Mouse (Mus musculus) kidney, postnatal 0 days (tissue): ENCODE measurements around the gene Olfr374. TPM values are rescaled to one million over a fixed set of nuclear protein-coding genes. Genes with fewer than 3 reads are reported as not detected.
A peak's percentile ranks its signal among the peaks of the same experiment; 100 is the strongest.

ENCODE experiments used
- ATAC-seq: fragments of 200-750 bp; cut with Nextera tagmentation; replicated peaks from 2 replicates; pipeline ENCODE4 v1.8.0; 2017; ENCODE audit warnings: low read depth, moderate number of reproducible peaks, moderate TSS enrichment, moderate library complexity; ENCODE audit not compliant: low FRiP score
- DNase-seq: peaks from one replicate; pipeline ENCODE4 v3.0.0-alpha.2; 2016; ENCODE audit warnings: low spot score
- H3K27ac ChIP-seq: fragments of 300-500 bp; sonication (generic); 2 replicates; pipeline ENCODE4 v1.5.1; 2014; ENCODE audit warnings: mild to moderate bottlenecking
- H3K27me3 ChIP-seq: fragments of 300-500 bp; sonication (generic); 2 replicates; pipeline ENCODE4 v1.6.1; 2014; ENCODE audit warnings: low read length, mixed read lengths; ENCODE audit not compliant: insufficient read depth
- H3K36me3 ChIP-seq: fragments of 300-500 bp; sonication (generic); 2 replicates; pipeline ENCODE4 v1.6.1; 2014; ENCODE audit warnings: low read length, mixed read lengths; ENCODE audit not compliant: insufficient read depth
- H3K4me1 ChIP-seq: fragments of 300-500 bp; sonication (generic); replicated peaks from 2 replicates; pipeline ENCODE4 v1.6.1; 2014; ENCODE audit warnings: antibody characterized with exemption, low read length, mixed read lengths; ENCODE audit not compliant: insufficient read depth
- H3K4me2 ChIP-seq: fragments of 300-500 bp; sonication (generic); 2 replicates; pipeline ENCODE4 v1.6.1; 2014; ENCODE audit warnings: mild to moderate bottlenecking, low read length, moderate library complexity, mixed read lengths
- H3K4me3 ChIP-seq: fragments of 300-500 bp; sonication (generic); replicated peaks from 2 replicates; pipeline ENCODE4 v1.5.1; 2014; ENCODE audit warnings: low read depth, low read length
- H3K9ac ChIP-seq: fragments of 300-500 bp; sonication (generic); 2 replicates; pipeline ENCODE4 v1.6.1; 2014; ENCODE audit warnings: low read depth, low read length
- H3K9me3 ChIP-seq: fragments of 300-500 bp; sonication (generic); replicated peaks from 2 replicates; pipeline ENCODE4 v1.6.1; 2016; ENCODE audit warnings: low read length, inconsistent platforms, mixed read lengths
- CTCF ChIP-seq: IDR thresholded peaks from 2 replicates; pipeline ENCODE4 v1.5.1; 2016; ENCODE audit warnings: antibody characterized with exemption, low read depth, mild to moderate bottlenecking, moderate library complexity
- WGBS: fragments of 180-500 bp; shearing (Covaris S2); extraction: QIAGEN DNeasy Blood & Tissue Kit; methylation state at CpG from one replicate; pipeline ENCODE4 v1.1.7; 2014; 5-methylcytosine and 5-hydroxymethylcytosine counted together
- polyA plus RNA-seq: library from polyadenylated mRNA; unstranded; fragments of >200 nt; fragmentation: Nextera tagmentation; extraction: Ambion mirVana; gene quantifications from 2 replicates; pipeline ENCODE4 v1.2.1, GENCODE M21; 2015

Gene Olfr374
- polyA plus RNA-seq, 1 experiment from 2014 or later, result not detected

- under 1% methylated on average over 47 of the region's 49 CpGs for WGBS
- Histone ChIP-seq H3K27ac (peak within 1 kb of the TSS; percentile 98), H3K4me3 (peak within 1 kb of the TSS; percentile 93), H3K4me2 (peak within 1 kb of the TSS; percentile 79), H3K36me3 (peaks cover 17% of the 10 kb centered on the region; the same call in 1 of the 2 replicates), H3K9ac (peak within 1 kb of the TSS; percentile 95), H3K27me3 (no peaks in the 10 kb centered on the region), H3K9me3 (no peaks in the 10 kb centered on the region), H3K4me1 (peaks cover 12% of the 10 kb centered on the region)
- DNase-seq, result peak; percentile 83
- no peak for TF ChIP-seq CTCF
- ATAC-seq, result peak; percentile 88
These were observed 28.1 kb downstream of the Olfr374 start, which contains the start of gene Tpm4 for GRCm38 (mm10) chr8:72134756-72135445. Gene Tpm4 (plus strand): TSS chr8:72134975.

- peak; percentile 45 for ATAC-seq
- H3K4me3 ChIP-seq, result peak overlapping the region; percentile 93
These were observed 28.8 kb downstream of the Olfr374 start for GRCm38 (mm10) chr8:72135446-72136301.

GRCm38 (mm10) chr8:72136302-72136978 is 29.6 kb downstream of the Olfr374 start:
- Histone ChIP-seq H3K4me2 (peak overlapping the region; percentile 79), H3K9ac (peak overlapping the region; percentile 95), H3K27ac (peak overlapping the region; percentile 98), H3K9me3 (no peaks in the 10 kb centered on the region), H3K27me3 (no peaks in the 10 kb centered on the region), H3K36me3 (peaks cover 29% of the 10 kb centered on the region; the same call in 1 of the 2 replicates), H3K4me3 (peak overlapping the region; percentile 93), H3K4me1 (peaks cover 12% of the 10 kb centered on the region)
- WGBS, result 2% methylated on average over 18 of the region's 18 CpGs
- no peak for TF ChIP-seq CTCF
- DNase-seq (peak; percentile 97), ATAC-seq (peak; percentile 51)

More at GRCm38 (mm10) chr8:72135446-72136301, 28.8 kb downstream of the Olfr374 start:
- peak; percentile 66 for DNase-seq
- no peaks in the 10 kb centered on the region for H3K27me3 ChIP-seq
- peak overlapping the region; percentile 95 for H3K9ac ChIP-seq
- H3K27ac ChIP-seq, result peak overlapping the region; percentile 98
- peaks cover 24% of the 10 kb centered on the region; the same call in 1 of the 2 replicates for H3K36me3 ChIP-seq
- H3K9me3 ChIP-seq, result no peaks in the 10 kb centered on the region
- TF ChIP-seq CTCF, result peak; percentile 47; the same call in 1 of the 2 replicates
- under 1% methylated on average over 62 of the region's 62 CpGs for WGBS
- peak overlapping the region; percentile 79 for H3K4me2 ChIP-seq
- H3K4me1 ChIP-seq, result peaks cover 12% of the 10 kb centered on the region

- Histone ChIP-seq H3K27me3 (no peaks in the 10 kb centered on the region), H3K9ac (no peak overlapping the region), H3K4me3 (0 out of 2 replicates have a peak overlapping the region, but pooled peaks have one; percentile 93), H3K4me1 (peaks cover 12% of the 10 kb centered on the region), H3K27ac (no peak overlapping the region), H3K4me2 (peak overlapping the region; percentile 79), H3K36me3 (peaks cover 39% of the 10 kb centered on the region; the same call in 1 of the 2 replicates), H3K9me3 (no peaks in the 10 kb centered on the region)
- no peak for DNase-seq
- TF ChIP-seq CTCF, result no peak
- 63% methylated on average over 2 of the region's 2 CpGs for WGBS
- ATAC-seq, result no peak
These were observed 30.6 kb downstream of the Olfr374 start for GRCm38 (mm10) chr8:72137431-72137830.

- no peak for ATAC-seq
- Histone ChIP-seq H3K4me3 (no peak overlapping the region), H3K27me3 (no peaks in the 10 kb centered on the region), H3K4me1 (peaks cover 12% of the 10 kb centered on the region), H3K36me3 (peaks cover 49% of the 10 kb centered on the region; the same call in 1 of the 2 replicates), H3K27ac (no peak overlapping the region), H3K9me3 (no peaks in the 10 kb centered on the region), H3K4me2 (no peak overlapping the region), H3K9ac (no peak overlapping the region)
- TF ChIP-seq CTCF, result no peak
- DNase-seq, result no peak
- 96% methylated on average over 5 of the region's 5 CpGs for WGBS
These were observed 31.6 kb downstream of the Olfr374 start for GRCm38 (mm10) chr8:72138456-72138855.
